Mouse (Mus musculus) forebrain, postnatal 0 days (tissue): ENCODE measurements around the gene Limd1. TPM values are rescaled to one million over a fixed set of nuclear protein-coding genes. Genes with fewer than 3 reads are reported as not detected.

ENCODE experiments used
- ATAC-seq: fragments of 200-750 bp; cut with Nextera tagmentation; 2 replicates; pipeline ENCODE4 v1.8.0; 2017; ENCODE audit warnings: mild to moderate bottlenecking, moderate library complexity
- DNase-seq: peaks from one replicate; pipeline ENCODE4 v3.0.0-alpha.2; 2015
- H3K27ac ChIP-seq: fragments of 300-500 bp; sonication (generic); 2 replicates; pipeline ENCODE4 v1.5.1; 2014; ENCODE audit warnings: low read depth, mild to moderate bottlenecking, antibody characterized with exemption, low read length, moderate library complexity, mixed read lengths
- H3K27me3 ChIP-seq: fragments of 300-500 bp; sonication (generic); 2 replicates; pipeline ENCODE4 v1.6.1; 2014; ENCODE audit warnings: mild to moderate bottlenecking, low read length, mixed read lengths; ENCODE audit not compliant: insufficient read depth
- H3K36me3 ChIP-seq: fragments of 300-500 bp; sonication (generic); 2 replicates; pipeline ENCODE4 v1.6.1; 2014; ENCODE audit warnings: mild to moderate bottlenecking, moderate library complexity; ENCODE audit not compliant: insufficient read depth
- H3K4me1 ChIP-seq: fragments of 300-500 bp; sonication (generic); 2 replicates; pipeline ENCODE4 v1.6.1; 2014; ENCODE audit warnings: antibody characterized with exemption; ENCODE audit not compliant: insufficient read depth
- H3K4me2 ChIP-seq: fragments of 300-500 bp; sonication (generic); 2 replicates; pipeline ENCODE4 v1.6.1; 2014; ENCODE audit warnings: low read depth, mild to moderate bottlenecking, moderate library complexity
- H3K4me3 ChIP-seq: fragments of 300-500 bp; sonication (generic); 2 replicates; pipeline ENCODE4 v1.5.1; 2014; ENCODE audit warnings: low read depth, low read length, mixed read lengths
- H3K9ac ChIP-seq: fragments of 300-500 bp; sonication (generic); 2 replicates; pipeline ENCODE4 v1.6.1; 2014; ENCODE audit warnings: mild to moderate bottlenecking
- H3K9me3 ChIP-seq: fragments of 300-500 bp; sonication (generic); 2 replicates; pipeline ENCODE4 v1.6.1; 2016; ENCODE audit warnings: low read length
- CTCF ChIP-seq: sonication (generic); IDR thresholded peaks from 2 replicates; pipeline ENCODE4 v1.5.1; 2016; ENCODE audit warnings: antibody characterized with exemption, control low read depth, low read depth
- WGBS: fragments of 180-500 bp; shearing (Covaris S2); extraction: QIAGEN DNeasy Blood & Tissue Kit; methylation state at CpG from one replicate; pipeline ENCODE4 v1.1.7; 2014; 5-methylcytosine and 5-hydroxymethylcytosine counted together
- polyA plus RNA-seq: library from polyadenylated mRNA; unstranded; fragments of >200 nt; fragmentation: Nextera tagmentation; extraction: Ambion mirVana; gene quantifications from 2 replicates; pipeline ENCODE4 v1.2.1, GENCODE M21; 2015
- total RNA-seq: library from RNA; depleted of rRNA; stranded (reverse); fragments of >200 nt; gene quantifications from 2 replicates; pipeline ENCODE4 v1.2.3, GENCODE M21; 2014

The Limd1 gene
- total and polyA plus RNA-seq, 2 experiments from 2014 or later: 9.1 to 23.8 TPM

- no peak for TF ChIP-seq CTCF
- Histone ChIP-seq H3K9ac (no peak overlapping the region), H3K4me3 (no peak overlapping the region), H3K9me3 (no peaks in the 10 kb centered on the region), H3K4me2 (no peak overlapping the region), H3K27ac (no peak overlapping the region), H3K36me3 (no peaks in the 10 kb centered on the region), H3K4me1 (peaks cover 14% of the 10 kb centered on the region; the same call in 1 of the 2 replicates), H3K27me3 (no peaks in the 10 kb centered on the region)
- 79% methylated on average over 4 of the region's 4 CpGs for WGBS
- ATAC-seq: no peak
- no peak for DNase-seq
Measured at GRCm38 (mm10) chr9:123506270-123507146, 28.0 kb downstream of the Limd1 start.

GRCm38 (mm10) chr9:123507380-123507779 is 28.9 kb downstream of the Limd1 start:
- no peaks in the 10 kb centered on the region for H3K9me3 ChIP-seq
- 89% methylated on average over 2 of the region's 2 CpGs for WGBS
- no peak; the same call in 1 of the 2 replicates for TF ChIP-seq CTCF

GRCm38 (mm10) chr9:123508986-123509385 is 30.5 kb downstream of the Limd1 start:
- Histone ChIP-seq H3K9ac (no peak overlapping the region), H3K36me3 (no peaks in the 10 kb centered on the region), H3K4me2 (no peak overlapping the region), H3K27ac (no peak overlapping the region), H3K4me3 (no peak overlapping the region), H3K4me1 (0 out of 2 replicates have a peak, but pooled peaks cover 2% of the 10 kb centered on the region), H3K9me3 (no peaks in the 10 kb centered on the region), H3K27me3 (no peaks in the 10 kb centered on the region)
- DNase-seq (no peak), ATAC-seq (no peak)
- no peak for TF ChIP-seq CTCF
- WGBS: 88% methylated on average over 2 of the region's 2 CpGs

More at GRCm38 (mm10) chr9:123507380-123507779, 28.9 kb downstream of the Limd1 start:
- Histone ChIP-seq H3K27me3 (no peaks in the 10 kb centered on the region), H3K4me3 (no peak overlapping the region), H3K4me2 (no peak overlapping the region), H3K27ac (no peak overlapping the region), H3K4me1 (peaks cover 14% of the 10 kb centered on the region; the same call in 1 of the 2 replicates), H3K9ac (no peak overlapping the region), H3K36me3 (no peaks in the 10 kb centered on the region)
- no peak for ATAC-seq
- DNase-seq: no peak

GRCm38 (mm10) chr9:123509638-123510604 is 31.4 kb downstream of the Limd1 start:
- no peaks in the 10 kb centered on the region for H3K27me3 ChIP-seq
- no peaks in the 10 kb centered on the region for H3K36me3 ChIP-seq
- no peak overlapping the region for H3K4me2 ChIP-seq
- H3K9ac ChIP-seq: no peak overlapping the region
- peak overlapping the region; percentile 45 for H3K27ac ChIP-seq
- ATAC-seq (peak; percentile 94), DNase-seq (peak; percentile 57)
- 71% methylated on average over 8 of the region's 8 CpGs for WGBS
- TF ChIP-seq CTCF: no peak
- no peaks in the 10 kb centered on the region for H3K4me1 ChIP-seq
- H3K4me3 ChIP-seq: no peak overlapping the region
- H3K9me3 ChIP-seq: no peaks in the 10 kb centered on the region

GRCm38 (mm10) chr9:123510926-123511325 is 32.4 kb downstream of the Limd1 start:
- Histone ChIP-seq H3K4me3 (no peak overlapping the region), H3K9ac (no peak overlapping the region), H3K9me3 (no peaks in the 10 kb centered on the region), H3K36me3 (no peaks in the 10 kb centered on the region), H3K27ac (no peak overlapping the region), H3K27me3 (no peaks in the 10 kb centered on the region), H3K4me2 (no peak overlapping the region), H3K4me1 (no peaks in the 10 kb centered on the region)
- WGBS: 95% methylated on average over 5 of the region's 5 CpGs
- DNase-seq: no peak
- ATAC-seq: no peak
- no peak for TF ChIP-seq CTCF

GRCm38 (mm10) chr9:123512482-123512881 is 34.0 kb downstream of the Limd1 start:
- DNase-seq (no peak), ATAC-seq (no peak)
- H3K27ac ChIP-seq: no peak overlapping the region
- 79% methylated on average over 2 of the region's 2 CpGs for WGBS
- H3K4me3 ChIP-seq: no peak overlapping the region
- no peaks in the 10 kb centered on the region for H3K36me3 ChIP-seq
- no peaks in the 10 kb centered on the region for H3K9me3 ChIP-seq
- no peak overlapping the region for H3K4me2 ChIP-seq
- no peaks in the 10 kb centered on the region for H3K27me3 ChIP-seq
- no peaks in the 10 kb centered on the region for H3K4me1 ChIP-seq
- no peak overlapping the region for H3K9ac ChIP-seq
- no peak for TF ChIP-seq CTCF
